Mouse (Mus musculus): ENCODE data around the gene Mut. TPM values are rescaled to one million over a fixed set of nuclear protein-coding genes. Genes with fewer than 3 reads are reported as not detected.

Mut gene
- polyA plus RNA-seq, 1 experiment from 2014 or later, result 37.4 TPM

DNA sequence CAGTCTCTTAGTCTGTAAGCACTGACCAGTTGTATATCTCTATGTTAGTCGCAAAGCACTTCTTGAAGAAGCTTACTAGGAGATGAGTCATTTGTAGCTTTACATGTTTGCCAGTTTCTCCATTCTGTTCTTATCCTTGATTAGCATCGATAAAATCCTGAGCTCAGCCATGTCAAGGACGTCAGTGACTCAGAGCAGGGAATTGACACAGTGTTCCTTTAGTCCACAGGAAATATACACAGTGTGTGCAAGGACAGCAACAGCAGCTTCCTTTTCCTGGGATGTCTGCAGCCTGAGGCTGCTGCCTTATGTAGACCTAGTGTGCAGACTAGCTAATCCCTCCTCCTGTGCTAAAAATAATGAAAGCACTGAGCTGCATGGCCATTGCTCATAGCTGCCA is 14.0 kb downstream of the Mut start:
- Histone ChIP-seq H3K36me3 (peaks cover 53% of the 10 kb centered on the region), H3K27ac (no peak overlapping the region), H3K4me1 (no peaks in the 10 kb centered on the region), H3K4me2 (no peak overlapping the region), H3K27me3 (no peaks in the 10 kb centered on the region), H3K9ac (no peak overlapping the region), H3K4me3 (no peak overlapping the region), H3K9me3 (no peaks in the 10 kb centered on the region)
- ATAC-seq (ENCODE audit: insufficient number of reproducible peaks, insufficient read depth, low FRiP score, low TSS enrichment, low read depth), result no peak
- WGBS, result 87% methylated on average over 3 of the region's 3 CpGs

DNA sequence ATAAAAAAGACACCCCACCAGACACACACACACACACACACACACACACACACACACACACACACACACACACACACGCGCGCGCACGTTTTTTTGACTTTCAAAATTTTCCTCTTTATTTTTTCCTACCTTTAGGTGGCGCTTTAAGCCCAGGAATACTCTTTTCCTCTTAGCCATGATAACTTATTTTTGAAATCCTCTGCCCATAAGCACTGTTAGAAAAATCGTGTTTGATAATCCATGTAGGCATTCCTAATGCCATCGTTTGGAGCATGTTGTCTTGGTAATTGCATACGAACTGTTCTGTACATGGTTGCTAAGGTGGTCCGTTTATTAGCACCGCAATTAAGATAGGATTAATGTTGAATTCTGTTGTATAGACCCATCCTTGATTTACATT is 43.4 kb downstream of the Mut start:
- H3K27ac ChIP-seq, result no peak overlapping the region
- no peaks in the 10 kb centered on the region for H3K27me3 ChIP-seq
- 57% methylated on average over 11 of the region's 11 CpGs for WGBS
- no peaks in the 10 kb centered on the region for H3K9me3 ChIP-seq
- no peak overlapping the region for H3K9ac ChIP-seq
- H3K4me1 ChIP-seq, result no peaks in the 10 kb centered on the region
- no peak overlapping the region for H3K4me3 ChIP-seq
- no peaks in the 10 kb centered on the region for H3K36me3 ChIP-seq
- no peak overlapping the region for H3K4me2 ChIP-seq
- no peak for ATAC-seq (ENCODE audit: insufficient number of reproducible peaks, insufficient read depth, low FRiP score, low TSS enrichment, low read depth)

DNA sequence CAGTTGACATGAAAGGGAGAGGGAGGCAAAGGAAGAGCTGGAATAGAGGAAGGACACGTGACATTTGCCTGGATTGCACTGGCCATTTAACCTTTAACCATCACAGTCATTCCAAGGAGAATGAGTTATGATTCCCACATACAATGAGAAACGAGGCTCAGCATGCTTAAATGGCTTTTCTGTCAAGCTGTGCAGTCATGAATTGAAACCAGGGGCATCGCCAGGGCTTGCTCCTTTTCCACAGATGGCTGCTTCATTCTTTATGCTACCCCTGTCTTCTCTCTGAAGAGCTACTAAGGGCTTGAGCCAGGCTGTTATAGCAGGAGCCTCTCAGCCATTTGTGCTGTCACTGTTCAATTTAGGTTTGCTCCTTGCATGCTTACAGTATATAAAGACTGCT is 57.6 kb downstream of the Mut start:
- Histone ChIP-seq H3K4me2 (no peak overlapping the region), H3K27ac (no peak overlapping the region), H3K9ac (no peak overlapping the region), H3K36me3 (no peaks in the 10 kb centered on the region), H3K4me3 (no peak overlapping the region), H3K27me3 (no peaks in the 10 kb centered on the region), H3K4me1 (no peaks in the 10 kb centered on the region), H3K9me3 (no peaks in the 10 kb centered on the region)
- no peak for ATAC-seq (ENCODE audit: insufficient number of reproducible peaks, insufficient read depth, low FRiP score, low TSS enrichment, low read depth)
- WGBS, result 66% methylated on average over 3 of the region's 3 CpGs

Other genes starting within 250 kb of the Mut start
- gene Esp1, start 207.6 kb upstream of the Mut start, polyA plus RNA-seq (2015; fragmentation: Nextera tagmentation; extraction: Ambion mirVana), result not detected in 2 replicates
- not detected in 2 replicates for gene Crisp2, start 127.7 kb upstream of the Mut start, polyA plus RNA-seq (2015; fragmentation: Nextera tagmentation; extraction: Ambion mirVana)
- gene Rhag, start 123.6 kb upstream of the Mut start, polyA plus RNA-seq (2015; fragmentation: Nextera tagmentation; extraction: Ambion mirVana), result 0.79 and 2.4 TPM in 2 replicates
- 1.8 and 2.0 TPM in 2 replicates for gene 9130008F23Rik, start 54.1 kb upstream of the Mut start, polyA plus RNA-seq (2015; fragmentation: Nextera tagmentation; extraction: Ambion mirVana)
- 0.21 and 0.89 TPM in 2 replicates for gene Glyatl3, start 20.3 kb upstream of the Mut start, polyA plus RNA-seq (2015; fragmentation: Nextera tagmentation; extraction: Ambion mirVana)
- 29.2 and 30.6 TPM in 2 replicates for gene Cenpq, start 362 bp downstream of the Mut start, polyA plus RNA-seq (2015; fragmentation: Nextera tagmentation; extraction: Ambion mirVana)

Measured in embryonic facial prominence, embryonic 13.5 days (tissue).